Mouse (Mus musculus) liver, embryonic 12.5 days (tissue): ENCODE results near the gene Rcn3. TPM values are rescaled to one million over a fixed set of nuclear protein-coding genes. Genes with fewer than 3 reads are reported as not detected.
"Not testable (repeated sequence)": the region's sequence is repeated elsewhere in the genome, so short reads cannot be mapped to it uniquely, and the experiment has no call there.

Source experiments
- ATAC-seq: fragments of 200-750 bp; cut with Nextera tagmentation; 2 replicates; pipeline ENCODE4 v1.8.0; 2017; ENCODE audit warnings: moderate number of reproducible peaks, mild to moderate bottlenecking, moderate library complexity
- H3K27ac ChIP-seq: fragments of 300-500 bp; sonication (generic); 2 replicates; pipeline ENCODE4 v1.5.1; 2016; ENCODE audit warnings: mild to moderate bottlenecking
- H3K27me3 ChIP-seq: fragments of 300-500 bp; sonication (generic); replicated peaks from 2 replicates; pipeline ENCODE4 v1.6.1; 2016; ENCODE audit warnings: mild to moderate bottlenecking, moderate library complexity
- H3K36me3 ChIP-seq: fragments of 300-500 bp; sonication (generic); 2 replicates; pipeline ENCODE4 v1.6.1; 2016; ENCODE audit warnings: mild to moderate bottlenecking, moderate library complexity
- H3K4me1 ChIP-seq: fragments of 300-500 bp; sonication (generic); 2 replicates; pipeline ENCODE4 v1.6.1; 2016
- H3K4me2 ChIP-seq: fragments of 300-500 bp; sonication (generic); 2 replicates; pipeline ENCODE4 v1.6.1; 2016; ENCODE audit warnings: mild to moderate bottlenecking, moderate library complexity
- H3K4me3 ChIP-seq: fragments of 300-500 bp; sonication (generic); 2 replicates; pipeline ENCODE4 v1.5.1; 2016; ENCODE audit warnings: mild to moderate bottlenecking, moderate library complexity
- H3K9ac ChIP-seq: fragments of 300-500 bp; sonication (generic); 2 replicates; pipeline ENCODE4 v1.6.1; 2016; ENCODE audit warnings: mild to moderate bottlenecking, moderate library complexity
- H3K9me3 ChIP-seq: fragments of 300-500 bp; sonication (generic); replicated peaks from 2 replicates; pipeline ENCODE4 v1.6.1; 2016; ENCODE audit warnings: mild to moderate bottlenecking, moderate library complexity
- WGBS: fragments of 180-500 bp; shearing (Covaris S2); methylation state at CpG from one replicate; pipeline ENCODE4 v1.1.7; 2016; ENCODE audit not compliant: insufficient replicate concordance; 5-methylcytosine and 5-hydroxymethylcytosine counted together
- polyA plus RNA-seq: library from polyadenylated mRNA; unstranded; fragments of >200 nt; fragmentation: Nextera tagmentation; extraction: Ambion mirVana; gene quantifications from 2 replicates; pipeline ENCODE4 v1.2.1, GENCODE M21; 2016

Gene Rcn3
- polyA plus RNA-seq, 1 experiment from 2014 or later = 70.9 TPM

DNA sequence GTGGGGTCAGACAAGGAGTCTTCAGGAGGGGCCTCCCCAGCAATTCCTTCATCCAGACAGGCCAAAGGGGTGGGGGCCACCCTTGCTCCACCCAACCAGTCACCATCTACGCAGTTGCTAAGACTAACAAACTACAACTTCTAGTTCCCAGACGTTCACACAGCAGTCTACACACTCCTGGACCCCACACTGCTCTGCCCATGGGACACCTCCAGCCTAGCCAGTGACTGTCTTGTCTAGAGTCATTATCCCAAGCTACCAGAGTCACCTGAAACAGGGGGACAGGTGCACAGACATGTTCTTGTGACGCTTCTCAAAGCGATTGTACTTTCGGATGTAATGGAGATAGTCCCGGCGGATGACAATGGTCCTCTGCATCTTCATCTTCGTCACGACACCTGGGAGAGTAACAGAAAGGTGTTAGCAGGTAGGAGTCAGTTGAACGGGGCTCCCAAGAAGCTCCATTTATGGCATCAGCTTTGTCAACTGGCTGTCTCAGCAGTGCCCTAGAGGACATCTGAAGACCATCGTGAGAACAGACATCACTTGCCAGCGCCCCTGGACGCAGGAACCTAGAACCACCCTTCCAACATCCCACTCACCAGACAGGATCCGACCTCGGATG is 30.7 kb upstream of the Rcn3 start:
- peak overlapping the region; percentile 97 for H3K4me3 ChIP-seq
- H3K9me3 ChIP-seq = no peaks in the 10 kb centered on the region
- no peak for ATAC-seq
- 58% methylated on average over 15 of the region's 15 CpGs for WGBS
- H3K4me2 ChIP-seq = peak overlapping the region; percentile 90
- H3K27me3 ChIP-seq = no peaks in the 10 kb centered on the region
- H3K27ac ChIP-seq = peak overlapping the region; percentile 95
- H3K9ac ChIP-seq = peak overlapping the region; percentile 96
- H3K36me3 ChIP-seq = peaks cover 80% of the 10 kb centered on the region
- peaks cover 91% of the 10 kb centered on the region for H3K4me1 ChIP-seq

DNA sequence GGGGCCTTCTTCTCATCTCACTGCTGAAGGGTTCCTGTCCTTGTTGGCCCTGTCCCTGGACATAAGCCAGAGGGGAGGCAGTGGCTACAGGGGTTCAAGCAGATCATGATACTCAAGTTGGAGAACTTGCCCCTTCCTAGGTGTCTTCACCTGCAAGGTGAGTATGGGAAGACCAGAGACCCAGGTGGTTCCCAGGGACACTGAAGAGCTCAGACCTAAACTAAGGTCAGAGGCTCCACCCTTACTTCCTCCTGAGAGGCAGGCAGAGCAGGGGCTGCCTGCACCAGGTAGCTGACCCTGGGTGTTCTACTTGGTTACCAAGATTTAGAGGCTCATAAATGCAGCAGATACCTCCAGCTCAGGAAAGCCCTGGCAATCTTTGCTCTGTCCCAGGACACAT is 29.9 kb upstream of the Rcn3 start:
- Histone ChIP-seq H3K4me1 (peaks cover 88% of the 10 kb centered on the region), H3K27me3 (no peaks in the 10 kb centered on the region), H3K4me2 (peak overlapping the region; percentile 90), H3K9ac (peak overlapping the region; percentile 49), H3K27ac (peak overlapping the region; percentile 52), H3K4me3 (peak overlapping the region; percentile 97; the same call in 1 of the 2 replicates), H3K36me3 (peaks cover 73% of the 10 kb centered on the region), H3K9me3 (no peaks in the 10 kb centered on the region)
- no peak for ATAC-seq

DNA sequence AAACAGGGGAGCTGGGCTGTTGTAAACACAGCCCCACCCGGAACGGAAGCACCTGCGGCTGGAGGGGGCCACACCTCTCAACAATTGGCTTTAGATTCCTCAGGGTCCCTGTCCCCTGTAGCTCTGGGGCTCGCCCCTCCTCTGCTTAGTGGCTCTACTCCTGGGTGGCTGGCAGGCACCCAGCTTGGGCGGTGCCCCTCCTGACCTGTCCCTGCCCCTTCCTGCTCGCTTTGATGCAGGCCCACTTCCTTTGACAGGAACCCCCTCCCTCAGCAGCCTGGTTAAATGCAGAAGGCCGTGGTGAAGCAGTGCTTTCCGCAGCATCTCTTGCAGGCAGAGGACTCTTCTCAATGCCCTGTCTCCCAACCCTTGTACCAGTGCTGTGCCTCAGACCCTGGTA is 29.4 kb upstream of the Rcn3 start:
- H3K27ac ChIP-seq = peak overlapping the region; percentile 52
- H3K9me3 ChIP-seq = no peaks in the 10 kb centered on the region
- WGBS = 43% methylated on average over 8 of the region's 8 CpGs
- H3K27me3 ChIP-seq = no peaks in the 10 kb centered on the region
- ATAC-seq = no peak
- peak overlapping the region; percentile 97; the same call in 1 of the 2 replicates for H3K4me3 ChIP-seq
- H3K9ac ChIP-seq = peak overlapping the region; percentile 49
- peak overlapping the region; percentile 90 for H3K4me2 ChIP-seq
- H3K36me3 ChIP-seq = peaks cover 68% of the 10 kb centered on the region
- H3K4me1 ChIP-seq = peaks cover 82% of the 10 kb centered on the region

DNA sequence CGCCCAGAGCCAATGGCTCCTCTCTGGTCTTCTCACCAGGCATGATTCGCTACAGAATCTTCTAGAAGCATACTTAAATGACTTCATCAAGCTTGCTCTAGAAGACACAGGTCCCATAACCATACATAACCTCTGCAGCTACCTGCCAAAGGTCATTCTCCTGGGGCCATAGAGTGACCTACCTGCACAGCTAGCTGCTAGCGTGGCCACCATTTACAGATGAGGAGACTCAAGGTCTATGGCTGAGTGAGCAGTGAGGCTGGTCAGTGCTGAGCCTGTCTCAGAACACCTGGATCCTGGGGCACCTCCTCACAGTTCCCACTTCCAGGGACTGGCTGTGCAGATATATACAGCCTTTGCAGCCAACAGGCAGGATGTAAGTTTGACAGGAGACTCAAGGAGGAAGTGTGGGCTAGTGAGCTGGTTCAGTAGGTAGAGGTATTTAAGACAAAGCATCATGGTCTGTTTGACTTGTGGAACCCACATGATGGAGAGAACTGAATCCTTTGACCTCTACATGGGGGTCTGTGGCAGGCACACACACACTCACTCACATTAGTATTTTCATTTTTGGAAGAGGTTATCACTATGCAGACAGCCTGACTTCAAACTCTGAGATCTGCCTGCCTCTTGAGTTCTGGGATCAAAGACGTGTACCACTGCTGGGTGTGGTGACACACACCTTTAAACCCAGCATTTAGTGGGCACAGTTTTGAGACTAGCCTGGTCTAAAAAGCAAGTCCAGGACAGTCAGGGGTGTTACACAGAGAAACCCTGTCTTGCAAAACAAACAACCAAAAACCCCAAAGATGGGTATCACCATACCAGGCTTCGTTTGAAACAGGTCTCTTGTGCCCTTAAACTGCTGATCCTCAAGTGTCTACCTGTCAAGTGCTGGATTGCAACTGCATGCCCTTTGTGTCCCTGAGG is 28.0 kb upstream of the Rcn3 start:
- peak overlapping the region; percentile 57 for H3K27ac ChIP-seq
- H3K9me3 ChIP-seq = no peaks in the 10 kb centered on the region
- H3K27me3 ChIP-seq = no peaks in the 10 kb centered on the region
- peaks cover 54% of the 10 kb centered on the region for H3K36me3 ChIP-seq
- H3K9ac ChIP-seq = 0 out of 2 replicates have a peak overlapping the region, but pooled peaks have one; percentile 2
- no peak overlapping the region for H3K4me2 ChIP-seq
- H3K4me1 ChIP-seq = peaks cover 75% of the 10 kb centered on the region
- no peak overlapping the region for H3K4me3 ChIP-seq
- ATAC-seq = no peak
- 55% methylated on average over 5 of the region's 5 CpGs for WGBS

DNA sequence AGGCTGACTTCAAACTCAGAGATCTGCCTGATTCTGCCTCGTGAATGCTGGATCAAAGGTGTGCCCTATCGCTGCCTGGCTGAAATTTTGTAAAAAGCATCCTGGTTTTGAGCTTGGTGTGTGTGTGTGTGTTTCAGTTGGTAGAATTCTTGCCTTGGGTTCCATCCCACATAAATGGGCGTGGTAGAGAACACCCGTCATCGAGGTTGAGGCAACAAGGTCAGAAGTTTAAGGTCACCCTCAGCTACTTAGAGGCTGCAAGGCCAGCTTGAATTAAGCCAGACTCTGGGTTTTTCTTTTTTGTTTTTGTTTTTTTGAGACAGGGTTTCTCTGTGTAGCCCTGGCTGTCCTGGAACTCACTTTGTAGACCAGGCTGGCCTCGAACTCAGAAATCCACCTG is 26.3 kb upstream of the Rcn3 start:
- Histone ChIP-seq H3K4me3 (no peak overlapping the region), H3K27ac (peak overlapping the region; percentile 12; the same call in 1 of the 2 replicates), H3K9me3 (no peaks in the 10 kb centered on the region), H3K4me2 (no peak overlapping the region), H3K4me1 (peaks cover 73% of the 10 kb centered on the region), H3K36me3 (peaks cover 51% of the 10 kb centered on the region), H3K9ac (no peak overlapping the region), H3K27me3 (no peaks in the 10 kb centered on the region)
- ATAC-seq = no peak
- 58% methylated on average over 6 of the region's 6 CpGs for WGBS

DNA sequence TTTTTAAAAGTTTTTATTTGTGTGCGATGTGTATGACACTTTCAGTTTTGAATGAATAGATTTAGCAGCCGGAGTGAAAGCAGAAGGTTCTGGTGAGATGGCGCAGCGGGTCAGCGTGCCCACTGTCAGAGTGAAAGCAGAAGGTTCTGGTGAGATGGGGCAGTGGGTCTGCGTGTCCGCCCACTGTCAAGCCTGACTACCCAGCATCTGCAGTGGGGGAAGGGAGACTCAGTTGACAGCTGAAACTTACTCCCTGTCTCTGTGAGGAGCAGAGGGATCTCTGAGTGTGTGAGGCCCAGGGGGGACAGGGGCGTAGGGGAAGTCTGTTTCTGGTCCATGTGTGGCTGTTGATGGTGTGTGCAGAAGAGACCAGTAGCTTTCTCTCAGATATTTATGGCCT is 25.5 kb upstream of the Rcn3 start:
- H3K36me3 ChIP-seq = peaks cover 44% of the 10 kb centered on the region
- H3K9me3 ChIP-seq = no peaks in the 10 kb centered on the region
- no peaks in the 10 kb centered on the region for H3K27me3 ChIP-seq
- no peak overlapping the region for H3K4me2 ChIP-seq
- no peak overlapping the region for H3K4me3 ChIP-seq
- peaks cover 73% of the 10 kb centered on the region for H3K4me1 ChIP-seq
- WGBS = 62% methylated on average over 8 of the region's 8 CpGs
- H3K9ac ChIP-seq = peak overlapping the region; percentile 15; the same call in 1 of the 2 replicates
- ATAC-seq = no peak
- peak overlapping the region; percentile 12; the same call in 1 of the 2 replicates for H3K27ac ChIP-seq

DNA sequence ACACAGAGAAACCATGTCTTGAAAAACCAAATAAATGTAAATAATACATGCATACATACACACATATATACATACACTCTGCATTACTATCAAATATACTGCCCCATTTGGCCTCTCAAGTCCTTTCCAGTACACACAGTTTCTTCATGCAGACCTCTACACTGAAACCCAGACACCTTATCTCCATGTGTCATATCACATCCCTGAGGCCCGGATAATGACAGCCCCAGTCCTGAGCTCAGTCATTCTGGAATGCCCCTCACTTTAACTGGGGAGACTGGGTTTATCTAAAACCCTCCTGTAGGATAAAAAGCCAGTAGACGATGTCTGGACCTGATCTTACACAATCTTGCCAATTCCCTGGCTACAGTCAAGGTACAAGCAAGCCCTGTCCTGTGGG is 21.5 kb upstream of the Rcn3 start:
- Histone ChIP-seq H3K4me2 (peak overlapping the region; percentile 7; the same call in 1 of the 2 replicates), H3K4me1 (peaks cover 48% of the 10 kb centered on the region), H3K36me3 (0 out of 2 replicates have a peak, but pooled peaks cover 6% of the 10 kb centered on the region), H3K27me3 (no peaks in the 10 kb centered on the region), H3K4me3 (no peak overlapping the region), H3K9ac (0 out of 2 replicates have a peak overlapping the region, but pooled peaks have one; percentile 35), H3K27ac (no peak overlapping the region), H3K9me3 (no peaks in the 10 kb centered on the region)
- peak; percentile 65; the same call in 1 of the 2 replicates for ATAC-seq
- 18% methylated on average over 2 of the region's 2 CpGs for WGBS

DNA sequence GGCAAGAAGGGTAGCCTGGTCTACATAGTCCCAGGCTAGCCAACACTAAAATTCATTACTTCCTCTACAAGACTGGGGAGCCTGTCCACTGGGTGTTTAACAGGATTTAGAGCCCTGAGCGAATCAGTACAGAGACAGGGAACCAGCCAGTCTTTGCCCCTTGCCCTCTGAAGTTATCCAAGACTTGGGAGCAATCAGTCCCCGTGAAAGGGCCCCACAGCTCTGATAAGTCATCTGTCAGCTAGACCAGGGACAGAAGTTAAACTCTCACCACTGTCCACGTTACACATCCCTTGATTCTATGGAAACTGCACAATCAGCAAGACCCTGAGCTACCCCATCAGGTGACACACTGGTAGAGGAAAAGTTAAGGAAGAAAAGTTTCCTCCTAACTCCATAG is 20.5 kb upstream of the Rcn3 start:
- 26% methylated on average over 3 of the region's 3 CpGs for WGBS
- no peak overlapping the region for H3K27ac ChIP-seq
- H3K27me3 ChIP-seq = no peaks in the 10 kb centered on the region

DNA sequence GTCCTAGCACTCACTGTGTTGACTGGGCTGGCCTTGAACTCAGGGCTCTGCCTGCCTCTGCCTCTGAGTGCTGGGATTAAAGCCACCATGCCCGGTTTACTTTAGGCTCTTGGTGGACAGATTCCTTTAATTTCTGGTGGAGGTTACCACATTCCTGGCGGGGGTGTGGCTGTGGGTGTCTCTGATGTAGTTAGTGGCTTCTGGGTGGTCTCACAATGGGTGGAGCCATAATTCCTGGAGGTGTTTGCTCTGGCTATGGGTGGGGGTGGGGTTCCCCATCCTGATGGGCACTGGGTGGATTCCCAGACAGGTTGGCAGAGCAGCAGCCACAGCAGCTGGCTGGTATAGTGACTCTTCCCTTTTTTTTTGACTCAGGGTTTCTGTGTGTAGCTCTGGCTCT is 19.9 kb upstream of the Rcn3 start:
- Histone ChIP-seq H3K27me3 (no peaks in the 10 kb centered on the region), H3K9ac (no peak overlapping the region), H3K4me3 (no peak overlapping the region), H3K27ac (no peak overlapping the region), H3K9me3 (no peaks in the 10 kb centered on the region), H3K4me1 (peaks cover 37% of the 10 kb centered on the region), H3K4me2 (no peak overlapping the region), H3K36me3 (no peaks in the 10 kb centered on the region)
- 49% methylated on average over 2 of the region's 2 CpGs for WGBS
- no peak for ATAC-seq

More for the DNA sequence above, 20.5 kb upstream of the Rcn3 start:
- Histone ChIP-seq H3K9ac (no peak overlapping the region), H3K4me2 (no peak overlapping the region), H3K4me1 (peaks cover 39% of the 10 kb centered on the region), H3K4me3 (no peak overlapping the region), H3K36me3 (no peaks in the 10 kb centered on the region), H3K9me3 (no peaks in the 10 kb centered on the region)
- ATAC-seq = peak; percentile 28; the same call in 1 of the 2 replicates

DNA sequence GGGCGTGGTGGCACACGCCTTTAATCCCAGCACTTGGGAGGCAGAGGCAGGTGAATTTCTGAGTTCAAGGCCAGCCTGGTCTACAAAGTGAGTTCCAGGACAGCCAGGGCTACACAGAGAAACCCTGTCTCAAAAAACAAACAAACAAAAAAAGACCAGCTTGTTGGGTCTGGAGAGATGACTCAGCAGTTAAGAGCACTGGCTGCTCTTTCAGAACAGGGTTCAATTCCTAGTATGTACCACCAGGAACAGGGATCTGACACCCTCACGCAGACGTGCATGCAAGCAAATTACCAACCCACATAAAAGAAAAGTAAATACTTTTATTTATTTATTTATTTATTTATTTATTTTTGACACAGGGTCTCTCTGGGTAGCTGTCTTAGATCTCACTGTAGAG is 18.1 kb upstream of the Rcn3 start:
- not testable (repeated sequence) for H3K36me3 ChIP-seq, H3K4me3 ChIP-seq, H3K9ac ChIP-seq, H3K9me3 ChIP-seq, H3K4me2 ChIP-seq, H3K27me3 ChIP-seq, ATAC-seq, H3K27ac ChIP-seq
- H3K4me1 ChIP-seq = peaks cover 35% of the 10 kb centered on the region
- WGBS = 76% methylated on average over 4 of the region's 4 CpGs

DNA sequence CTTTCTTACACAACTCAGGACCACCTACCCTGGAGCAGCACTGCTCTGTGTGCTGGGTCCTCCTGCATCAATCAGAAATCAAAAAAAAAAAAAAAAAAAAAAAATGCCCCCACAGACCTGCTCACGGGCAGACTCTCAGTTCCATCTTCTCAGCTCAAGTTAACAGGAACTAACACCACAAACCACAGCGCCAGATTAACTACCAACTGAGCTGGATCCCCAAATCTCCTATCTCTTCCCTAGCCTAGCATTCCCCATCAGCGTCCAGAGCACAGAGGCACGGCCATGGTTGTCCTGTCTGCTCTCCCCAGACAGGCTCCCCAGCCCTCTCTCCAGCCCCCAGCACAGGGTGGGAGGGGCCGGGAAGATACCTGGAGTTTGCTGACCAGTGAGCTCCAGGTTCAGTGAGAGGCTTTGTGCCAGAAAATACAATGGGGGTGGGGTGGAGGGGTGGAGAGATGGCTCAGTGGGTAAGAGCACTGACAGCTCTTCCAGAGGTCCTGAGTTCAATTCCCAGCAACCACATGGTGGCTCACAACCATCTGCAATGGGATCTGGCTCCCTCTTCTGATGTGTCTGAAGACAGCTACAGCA is 15.1 kb upstream of the Rcn3 start:
- Histone ChIP-seq H3K4me2 (no peak overlapping the region), H3K27me3 (no peaks in the 10 kb centered on the region), H3K4me3 (no peak overlapping the region), H3K9ac (no peak overlapping the region), H3K27ac (no peak overlapping the region), H3K36me3 (no peaks in the 10 kb centered on the region), H3K9me3 (no peaks in the 10 kb centered on the region), H3K4me1 (peaks cover 31% of the 10 kb centered on the region)
- 20% methylated on average over 5 of the region's 5 CpGs for WGBS
- ATAC-seq = no peak

DNA sequence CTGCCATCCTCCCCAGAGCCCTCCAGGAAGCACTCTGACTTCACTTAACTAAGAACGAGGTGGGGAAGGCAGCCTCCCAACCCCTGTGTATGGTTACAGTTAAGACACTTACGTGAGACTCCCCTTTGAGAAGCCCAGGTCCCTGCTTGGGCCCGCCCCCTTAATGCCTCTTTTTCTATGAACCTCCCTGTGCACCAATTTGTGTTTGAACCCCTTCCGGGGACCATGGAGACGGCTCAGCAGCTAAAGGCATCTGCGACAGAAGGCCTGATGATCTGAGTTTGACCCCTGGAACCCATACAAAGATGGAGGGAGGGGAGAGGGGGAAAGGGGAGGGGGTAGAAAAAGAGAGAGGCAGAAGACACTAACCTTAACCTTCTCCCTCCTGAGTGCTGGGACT is 14.4 kb upstream of the Rcn3 start:
- Histone ChIP-seq H3K27ac (no peak overlapping the region), H3K9ac (no peak overlapping the region), H3K4me2 (no peak overlapping the region), H3K4me3 (no peak overlapping the region), H3K9me3 (no peaks in the 10 kb centered on the region), H3K27me3 (no peaks in the 10 kb centered on the region), H3K4me1 (peaks cover 33% of the 10 kb centered on the region), H3K36me3 (no peaks in the 10 kb centered on the region)
- 63% methylated on average over 6 of the region's 6 CpGs for WGBS
- ATAC-seq = no peak
